Mouse (Mus musculus) liver, adult 2 months (tissue): ENCODE measurements around the gene Celf2.
"Not testable (repeated sequence)": the region's sequence is repeated elsewhere in the genome, so short reads cannot be mapped to it uniquely, and the experiment has no call there.

Experiments
- CTCF ChIP-seq: fragments of 200-500 bp; IDR thresholded peaks from 2 replicates; pipeline ENCODE4 v1.5.1; 2011; ENCODE audit warnings: low read depth, low read length, control low read depth
- POLR2A ChIP-seq: fragments of 200-500 bp; IDR thresholded peaks from 2 replicates; pipeline ENCODE4 v1.6.1; 2011; ENCODE audit warnings: low read length, control low read depth; ENCODE audit not compliant: insufficient read depth; ENCODE audit errors: extremely low read depth

DNA sequence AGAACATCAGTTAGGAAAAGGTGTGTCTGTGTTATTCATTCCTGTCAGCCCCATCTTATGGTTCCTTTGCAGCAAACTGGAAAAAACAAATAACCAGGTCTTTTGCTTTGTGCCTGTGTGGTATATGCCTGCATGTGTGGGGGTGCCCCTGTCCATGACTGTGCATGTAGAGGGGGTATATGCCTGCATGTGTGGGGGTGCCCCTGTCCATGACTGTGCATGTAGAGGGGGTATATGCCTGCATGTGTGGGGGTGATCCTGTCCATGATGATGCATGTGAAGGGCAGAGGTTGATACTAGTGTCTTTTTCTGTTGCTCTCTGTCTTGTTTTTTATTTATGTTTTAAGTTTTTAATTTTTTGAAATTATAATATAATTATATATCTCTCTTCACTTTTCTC, 246.7 kb downstream of the Celf2 start:
- not testable (repeated sequence) for TF ChIP-seq CTCF, POLR2A
